Mouse (Mus musculus) adrenal gland, postnatal 4 days (tissue): ENCODE measurements around the gene Gstp1. TPM values are rescaled to one million over a fixed set of nuclear protein-coding genes. Genes with fewer than 3 reads are reported as not detected.
"Not testable (repeated sequence)": the region's sequence is repeated elsewhere in the genome, so short reads cannot be mapped to it uniquely, and the experiment has no call there.

ENCODE experiments used
- DNase-seq, 2 experiments: peaks; one replicate each; pipeline ENCODE4 v3.0.0; 2021 to 2022; ENCODE audit warnings: low spot score in 2 of 2, mixed read lengths in 2 of 2
- total RNA-seq, 2 experiments: library from RNA; stranded (reverse); gene quantifications; 2 replicates each; pipeline ENCODE4 v1.2.3; 2021

Gene Gstp1
- total RNA-seq, 2 experiments from 2014 or later, result 258 to 283 TPM

DNA sequence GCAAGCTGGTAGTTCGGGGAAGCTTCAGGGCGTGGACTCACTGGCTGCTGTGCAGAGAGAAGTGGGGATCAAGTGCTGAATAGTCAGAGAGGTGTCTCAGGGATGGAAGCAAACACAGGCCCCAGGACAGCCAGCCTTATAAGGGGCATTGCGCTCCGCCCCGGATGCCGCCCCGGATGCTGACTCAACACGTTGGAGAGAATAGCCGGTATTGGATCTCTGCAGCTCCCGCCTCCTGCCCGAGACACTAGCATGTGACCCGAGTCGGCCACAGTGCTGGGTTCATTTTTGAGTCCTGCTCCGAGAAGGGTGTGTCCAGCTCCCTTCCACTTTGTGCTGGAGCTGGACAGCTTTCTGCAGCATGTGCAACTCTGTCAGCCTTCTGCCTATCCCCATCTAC, 4.3 kb upstream of the Gstp1 start:
- DNase-seq, result no peak

GRCm38 (mm10) chr19:4041500-4041899, 3.7 kb upstream of the Gstp1 start:
- not testable (repeated sequence) for DNase-seq

DNA sequence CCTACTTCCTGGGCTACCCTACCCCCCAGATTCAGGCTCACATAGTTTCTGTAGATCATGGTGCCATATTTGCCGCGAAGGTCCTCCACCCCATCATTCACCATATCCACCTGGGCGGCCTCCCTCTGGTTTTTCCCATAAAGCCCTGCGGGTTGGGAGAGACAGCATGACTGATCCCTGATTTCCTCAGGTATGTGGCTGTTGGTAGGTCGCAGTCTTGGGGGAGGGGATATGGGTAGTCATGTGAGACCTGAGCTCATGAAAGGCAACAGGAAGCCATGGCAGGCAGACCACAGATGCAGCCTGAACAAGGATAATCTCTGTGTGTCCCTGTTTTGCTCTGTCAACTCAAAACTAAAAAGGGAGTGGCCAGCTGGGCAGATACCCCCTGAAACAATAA, 3.2 kb upstream of the Gstp1 start:
- DNase-seq, result not testable (repeated sequence)

- not testable (repeated sequence) for DNase-seq
Measured at GRCm38 (mm10) chr19:4037154-4037787, 514 bp downstream of the Gstp1 start.

- DNase-seq, result no peak
Measured at GRCm38 (mm10) chr19:4036327-4037045, 1.3 kb downstream of the Gstp1 start.

DNA sequence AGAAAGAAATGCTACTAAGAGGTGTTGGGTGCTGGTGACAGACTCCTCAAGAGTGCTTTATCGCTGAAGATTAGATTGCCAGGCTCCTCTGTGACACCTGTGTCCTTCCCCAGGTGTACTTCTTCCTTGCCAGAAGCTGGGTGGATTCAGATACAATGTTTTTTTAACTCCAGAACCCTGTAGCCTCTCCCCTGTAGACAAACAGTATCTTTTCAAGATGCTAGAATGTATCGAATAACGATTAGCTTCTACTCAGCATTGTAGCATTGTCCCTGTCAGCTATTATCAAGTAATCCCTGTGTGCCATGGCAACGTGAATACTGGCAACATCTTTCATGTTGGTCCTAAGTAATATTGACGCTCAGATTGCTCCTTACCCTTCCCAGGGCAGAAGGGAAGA, 4.0 kb downstream of the Gstp1 start:
- no peak for DNase-seq

DNA sequence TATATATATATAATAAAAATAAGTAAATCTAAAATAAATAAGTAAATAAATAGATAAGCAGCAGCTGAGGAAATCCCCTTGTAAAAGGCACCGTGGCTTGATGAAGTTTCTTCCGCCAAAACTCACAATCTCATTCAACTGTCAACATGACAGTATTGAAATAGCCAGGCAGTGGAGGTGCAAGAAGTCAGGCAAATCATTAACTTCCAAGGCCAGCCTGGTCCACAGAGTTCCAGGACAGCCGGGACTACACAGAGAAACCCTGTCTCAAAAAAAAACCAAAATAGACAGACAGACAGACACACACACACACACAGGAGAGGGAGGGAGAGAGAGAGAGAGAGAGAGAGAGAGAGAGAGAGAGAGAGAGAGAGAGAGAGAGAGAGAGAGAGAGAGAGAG, 4.5 kb downstream of the Gstp1 start:
- no peak for DNase-seq

DNA sequence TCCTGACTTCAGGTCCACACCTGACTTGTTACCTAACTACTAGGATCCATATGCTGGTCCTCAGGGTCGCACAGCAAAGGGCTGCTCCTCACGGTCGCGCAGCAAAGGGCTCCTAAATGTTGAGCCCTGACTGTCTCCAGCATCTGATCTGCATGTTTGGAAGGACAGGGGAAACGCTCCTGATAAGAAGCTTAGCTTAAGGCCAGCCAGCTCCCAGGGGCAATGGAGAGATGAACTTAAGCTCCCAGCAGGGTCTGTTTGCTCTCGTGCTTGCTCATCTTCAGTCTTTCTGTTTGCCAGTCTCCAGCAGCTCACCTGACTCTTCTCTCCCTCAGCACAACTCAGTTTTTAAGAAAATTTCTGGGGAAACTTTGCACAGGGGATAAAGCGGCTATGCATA, 5.1 kb downstream of the Gstp1 start:
- DNase-seq, result no peak

DNA sequence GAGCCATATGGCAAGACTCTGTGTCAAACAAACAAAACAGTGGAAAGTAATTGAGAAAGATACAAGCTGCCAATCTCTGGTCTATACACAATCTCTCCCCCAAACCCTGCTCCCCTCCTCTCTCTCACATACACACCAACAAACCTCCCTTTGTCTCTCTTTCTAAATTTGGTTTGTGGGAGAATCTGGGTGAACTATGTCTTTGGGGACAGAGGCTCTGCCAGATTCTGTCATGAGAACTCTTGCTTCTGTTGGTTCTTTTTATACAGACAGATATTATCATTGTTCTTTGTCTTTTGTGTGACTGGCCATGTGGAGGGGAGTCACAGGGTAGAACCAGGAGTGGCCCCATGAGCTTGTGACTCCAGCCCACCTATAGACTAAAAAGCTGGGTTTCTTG, 10.2 kb downstream of the Gstp1 start:
- no peak for DNase-seq

DNA sequence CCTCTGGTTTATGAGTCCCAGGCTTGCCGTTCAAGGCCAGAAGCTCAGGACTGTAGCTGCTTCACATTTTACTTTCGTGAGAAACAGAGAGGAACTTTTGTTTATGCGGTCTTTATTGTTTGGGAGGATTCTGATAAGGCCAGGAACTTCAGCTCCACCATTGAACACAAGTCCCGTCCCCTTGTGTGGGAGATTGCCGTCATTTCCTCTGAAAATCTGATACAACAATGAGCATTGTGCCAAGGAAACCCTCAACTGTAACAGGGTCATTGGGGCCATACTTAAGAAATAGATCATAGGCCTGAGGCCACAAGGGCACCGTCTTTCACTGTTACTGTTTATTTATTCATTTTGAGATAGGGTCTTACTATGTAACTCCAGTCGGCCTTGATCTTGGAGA, 14.6 kb downstream of the Gstp1 start:
- no peak for DNase-seq

DNA sequence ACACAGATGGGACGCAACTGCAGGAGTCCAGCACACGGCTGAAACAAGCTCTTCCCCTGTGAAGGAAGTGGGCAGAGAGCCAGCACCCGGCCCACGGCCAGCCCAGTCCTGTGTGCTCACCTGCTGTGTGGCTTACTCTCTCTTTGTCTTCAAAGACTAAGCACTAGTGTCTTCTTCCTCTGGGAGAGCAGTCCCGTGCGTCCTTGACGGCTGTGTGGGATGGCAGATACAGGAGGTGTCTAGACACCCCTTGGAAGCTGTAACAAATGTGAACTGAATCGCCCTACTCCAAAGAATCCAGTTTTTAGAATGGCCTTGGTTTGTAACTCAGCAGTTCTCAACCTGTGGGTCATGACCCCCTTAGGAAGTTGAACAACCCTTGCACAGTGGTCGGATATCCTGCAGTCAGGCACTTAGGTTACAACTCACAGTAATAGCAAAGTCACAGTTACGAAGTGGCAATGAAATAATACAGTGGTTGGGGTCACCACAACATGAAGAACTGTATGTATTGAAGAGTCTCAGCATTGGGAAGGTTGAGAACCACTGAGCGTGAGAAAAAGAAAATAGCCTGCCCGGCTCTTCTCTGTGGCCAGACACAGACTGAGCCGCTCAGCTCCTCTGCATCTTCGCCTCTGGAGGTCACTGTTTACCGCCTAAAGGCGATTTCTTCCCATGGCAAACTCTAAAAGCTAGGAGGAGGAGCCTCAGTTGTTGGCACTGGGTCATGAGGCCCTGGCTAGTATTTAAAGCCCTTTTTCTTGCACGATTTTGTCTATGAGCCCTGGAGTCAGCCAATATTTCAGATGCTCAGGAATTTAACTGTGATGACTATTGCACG, 18.8 kb downstream of the Gstp1 start:
- peak in 1 of 2 experiments; percentile 60 for DNase-seq

- DNase-seq, result no peak
Measured at GRCm38 (mm10) chr19:4017921-4018587, 19.7 kb downstream of the Gstp1 start.

DNA sequence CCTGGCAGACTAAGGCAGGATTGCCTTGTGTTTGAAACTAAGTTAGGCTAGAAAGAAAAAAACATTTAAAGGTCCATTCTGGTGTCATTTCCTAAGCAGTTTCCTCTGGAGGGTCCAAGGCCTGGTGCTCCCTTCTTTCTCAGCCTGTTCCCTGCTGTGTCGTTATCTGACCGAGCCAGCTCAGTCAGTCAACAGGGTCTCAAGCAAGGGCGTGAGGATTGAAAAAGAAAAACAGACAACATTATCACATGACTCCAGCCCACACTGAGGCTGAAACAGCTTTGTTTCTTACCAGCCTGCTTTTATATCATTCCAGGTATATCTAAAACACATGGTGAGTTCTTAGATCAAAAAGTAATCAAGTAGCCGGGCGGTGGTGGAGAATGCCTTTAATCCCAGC, 22.1 kb downstream of the Gstp1 start:
- no peak for DNase-seq

DNA sequence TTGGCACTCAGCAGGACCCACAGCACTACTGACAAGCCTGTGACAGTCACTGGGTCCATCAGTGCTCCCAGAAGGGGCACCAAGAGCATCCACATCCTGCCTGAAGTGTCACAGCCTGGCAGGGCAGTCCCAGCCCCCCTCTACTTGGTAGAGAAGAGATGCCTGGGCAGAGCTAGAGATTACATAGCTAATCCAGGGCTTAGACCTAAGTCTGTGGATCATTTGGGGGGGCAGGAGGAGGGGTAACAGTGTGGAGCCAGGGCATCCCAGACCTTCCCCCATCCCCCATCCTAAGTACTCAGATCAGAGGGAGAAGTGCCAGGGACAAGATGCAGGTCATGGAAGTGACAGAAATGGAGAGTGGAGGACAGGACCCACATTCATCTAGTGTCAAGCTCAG, 23.0 kb downstream of the Gstp1 start:
- no peak for DNase-seq

- no peak for DNase-seq
Measured at GRCm38 (mm10) chr19:4013066-4013465, 24.7 kb downstream of the Gstp1 start.

DNA sequence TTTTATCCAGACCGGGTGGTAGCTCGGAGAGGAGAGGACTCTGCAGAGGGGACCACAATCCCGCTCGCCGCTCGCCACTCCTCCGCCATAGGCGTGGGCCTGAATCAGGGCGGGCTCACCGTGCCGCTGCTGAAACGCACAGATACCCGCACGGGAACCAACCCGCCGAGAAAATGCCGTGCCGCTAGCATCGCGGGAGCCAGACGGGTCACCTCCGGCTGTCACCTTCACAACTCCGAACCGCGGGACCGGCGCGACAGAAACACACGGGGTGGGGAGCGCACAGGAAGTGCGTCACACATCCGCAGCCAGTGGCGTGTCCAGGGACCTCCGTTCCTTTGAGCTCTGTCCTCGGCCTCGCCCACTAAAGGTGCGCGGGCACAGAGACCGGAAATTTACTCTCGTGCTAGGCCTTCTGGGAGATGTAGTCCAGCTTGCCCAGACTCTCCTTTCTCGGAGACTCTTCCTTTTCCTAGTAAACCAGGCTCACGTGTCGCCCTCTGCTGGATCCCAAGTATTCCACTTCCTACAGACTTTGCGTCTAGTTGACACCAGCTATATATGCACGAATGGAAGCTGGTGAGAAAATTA, 25.3 kb downstream of the Gstp1 start, which contains the start of gene Ndufv1:
Gene Ndufv1, minus strand, starts transcription at position 375 of the 591 bp plus-strand sequence.
- peak; percentile 77 to 89 for DNase-seq

- DNase-seq, result no peak
Measured at GRCm38 (mm10) chr19:4011086-4011485, 26.7 kb downstream of the Gstp1 start.

DNA sequence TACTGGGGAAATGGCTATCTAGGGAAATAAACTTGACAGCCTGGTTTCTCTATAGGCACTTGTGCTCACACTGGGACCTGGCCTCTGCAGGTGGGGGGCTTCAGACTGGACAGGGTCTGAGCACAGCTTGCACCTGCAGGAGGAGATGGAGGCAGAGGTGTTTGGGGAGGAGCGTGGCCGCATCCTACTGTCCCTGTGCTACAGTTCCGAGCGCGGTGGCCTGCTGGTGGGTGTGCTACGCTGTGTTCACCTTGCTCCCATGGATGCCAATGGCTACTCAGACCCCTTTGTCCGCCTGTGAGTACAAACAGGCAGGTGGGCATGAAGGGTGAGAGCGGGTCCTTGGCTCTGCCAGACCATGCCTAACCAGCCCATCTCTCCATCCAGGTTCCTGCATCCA, 31.8 kb downstream of the Gstp1 start:
- no peak for DNase-seq

DNA sequence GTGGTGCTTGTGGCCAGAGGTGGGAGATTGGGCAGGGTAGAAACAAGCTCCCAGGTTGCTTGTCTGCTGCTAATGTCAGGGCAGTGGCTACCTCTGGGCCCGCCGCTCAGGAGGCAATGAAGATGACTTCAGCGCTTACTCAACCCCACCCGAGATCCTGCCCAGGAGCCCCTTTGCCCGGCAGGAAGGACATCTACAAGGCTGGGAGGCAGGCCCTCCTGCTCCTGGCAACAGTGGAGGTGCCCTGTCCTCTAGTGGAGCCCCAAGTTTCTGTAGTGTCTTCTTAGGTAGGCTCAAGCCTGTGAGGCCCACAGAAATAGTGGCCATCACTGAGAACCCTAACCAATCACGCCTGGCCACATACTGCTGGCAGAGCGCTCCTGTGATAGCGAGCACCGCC, 32.7 kb downstream of the Gstp1 start:
- DNase-seq, result no peak

DNA sequence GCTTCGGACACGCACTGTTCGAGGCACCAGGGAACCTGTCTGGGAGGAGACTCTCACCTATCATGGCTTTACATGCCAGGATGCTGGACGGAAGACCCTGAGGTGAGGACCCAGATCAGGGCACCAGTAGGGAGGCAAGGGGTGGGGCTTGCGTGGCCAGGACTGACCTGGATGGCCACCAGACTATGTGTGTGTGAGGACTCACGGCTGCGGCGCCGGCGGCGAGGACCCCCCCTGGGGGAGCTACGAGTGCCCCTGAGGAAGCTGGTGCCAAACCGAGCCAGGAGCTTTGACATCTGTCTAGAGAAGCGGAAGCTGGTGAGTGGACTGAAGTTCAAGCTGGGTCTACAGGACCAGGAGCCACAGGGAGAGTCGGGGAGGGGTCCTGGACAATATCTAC, 33.5 kb downstream of the Gstp1 start:
- no peak for DNase-seq

DNA sequence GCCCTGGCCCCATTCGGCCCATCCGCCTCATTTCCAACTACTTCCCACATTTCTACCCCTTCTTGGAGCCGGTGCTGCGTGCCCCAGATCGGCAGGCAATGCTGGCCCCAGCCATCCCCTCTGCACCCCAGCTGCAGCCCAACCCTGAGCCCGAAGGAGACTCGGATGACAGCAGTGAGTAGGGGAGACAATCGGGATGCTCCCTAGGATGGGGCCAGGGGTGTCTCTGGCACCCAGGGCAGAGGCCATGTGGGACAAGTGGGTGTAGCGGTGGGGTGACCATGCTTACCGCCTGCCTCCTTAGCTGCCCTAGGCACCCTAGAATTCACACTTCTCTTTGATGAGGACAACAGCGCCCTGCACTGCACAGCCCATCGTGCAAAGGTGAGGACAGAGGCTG, 34.1 kb downstream of the Gstp1 start:
- DNase-seq, result no peak
